Mouse (Mus musculus) hindbrain, postnatal 0 days (tissue): ENCODE data around the gene Nek1. TPM values are rescaled to one million over a fixed set of nuclear protein-coding genes. Genes with fewer than 3 reads are reported as not detected.

Experiments
- ATAC-seq: fragments of 200-750 bp; cut with Nextera tagmentation; 2 replicates; pipeline ENCODE4 v1.8.0; 2017; ENCODE audit warnings: mild to moderate bottlenecking, moderate TSS enrichment, moderate library complexity
- DNase-seq: peaks from one replicate; pipeline ENCODE4 v3.0.0-alpha.2; 2015; ENCODE audit warnings: low spot score
- H3K27ac ChIP-seq: fragments of 300-500 bp; sonication (generic); 2 replicates; pipeline ENCODE4 v1.5.1; 2014; ENCODE audit warnings: mild to moderate bottlenecking
- H3K27me3 ChIP-seq: fragments of 300-500 bp; sonication (generic); 2 replicates; pipeline ENCODE4 v1.6.1; 2014; ENCODE audit warnings: low read length, mixed read lengths; ENCODE audit not compliant: insufficient read depth
- H3K36me3 ChIP-seq: fragments of 300-500 bp; sonication (generic); 2 replicates; pipeline ENCODE4 v1.6.1; 2014; ENCODE audit warnings: low read length, mixed read lengths; ENCODE audit not compliant: insufficient read depth
- H3K4me1 ChIP-seq: fragments of 300-500 bp; sonication (generic); 2 replicates; pipeline ENCODE4 v1.6.1; 2014; ENCODE audit warnings: antibody characterized with exemption, low read length, mixed read lengths; ENCODE audit not compliant: insufficient read depth
- H3K4me2 ChIP-seq: fragments of 300-500 bp; sonication (generic); 2 replicates; pipeline ENCODE4 v1.6.1; 2014; ENCODE audit warnings: low read depth, mild to moderate bottlenecking, low read length, moderate library complexity, mixed read lengths
- H3K4me3 ChIP-seq: fragments of 300-500 bp; sonication (generic); 2 replicates; pipeline ENCODE4 v1.5.1; 2014; ENCODE audit warnings: low read length
- H3K9ac ChIP-seq: fragments of 300-500 bp; sonication (generic); replicated peaks from 2 replicates; pipeline ENCODE4 v1.6.1; 2014; ENCODE audit warnings: mild to moderate bottlenecking, low read length, moderate library complexity, mixed read lengths
- H3K9me3 ChIP-seq: fragments of 300-500 bp; sonication (generic); 2 replicates; pipeline ENCODE4 v1.6.1; 2016; ENCODE audit warnings: low read length, mixed read lengths
- CTCF ChIP-seq: IDR thresholded peaks from 2 replicates; pipeline ENCODE4 v1.5.1; 2016; ENCODE audit warnings: antibody characterized with exemption, control low read depth, low read depth
- WGBS: fragments of 180-500 bp; shearing (Covaris S2); extraction: QIAGEN DNeasy Blood & Tissue Kit; methylation state at CpG from one replicate; pipeline ENCODE4 v1.1.7; 2014; 5-methylcytosine and 5-hydroxymethylcytosine counted together
- polyA plus RNA-seq: library from polyadenylated mRNA; unstranded; fragments of >200 nt; fragmentation: Nextera tagmentation; extraction: Ambion mirVana; gene quantifications from 2 replicates; pipeline ENCODE4 v1.2.1, GENCODE M21; 2015
- total RNA-seq: library from RNA; depleted of rRNA; stranded (reverse); fragments of >200 nt; gene quantifications from 2 replicates; pipeline ENCODE4 v1.2.3, GENCODE M21; 2014

Gene Nek1
- total and polyA plus RNA-seq, 2 experiments from 2014 or later, result 19.0 to 21.9 TPM

DNA sequence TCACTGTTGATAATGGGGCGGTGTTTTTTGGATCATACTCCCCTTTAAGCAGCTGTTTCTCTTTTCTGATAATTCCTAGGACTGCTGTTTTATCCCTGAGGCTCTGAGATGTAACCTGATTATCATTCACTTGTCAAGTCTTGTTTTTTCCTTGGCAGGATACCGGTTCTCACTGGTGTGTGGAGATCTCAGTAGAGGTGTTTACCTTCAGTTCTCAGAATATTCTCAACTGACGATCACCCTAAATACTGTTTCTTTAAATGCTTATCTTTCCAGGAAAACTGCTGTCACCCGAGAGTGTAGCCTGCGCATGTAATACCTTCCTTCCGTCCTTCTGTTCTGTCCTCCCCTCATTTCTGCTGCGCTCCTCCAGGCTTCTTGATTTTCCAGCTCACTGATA, 67.4 kb downstream of the Nek1 start:
- Histone ChIP-seq H3K4me2 (no peak overlapping the region), H3K36me3 (no peaks in the 10 kb centered on the region), H3K27me3 (no peaks in the 10 kb centered on the region), H3K27ac (no peak overlapping the region), H3K9me3 (no peaks in the 10 kb centered on the region), H3K9ac (no peak overlapping the region), H3K4me3 (no peak overlapping the region), H3K4me1 (no peaks in the 10 kb centered on the region)
- no peak for TF ChIP-seq CTCF
- DNase-seq (no peak), ATAC-seq (no peak)
- WGBS, result 79% methylated on average over 7 of the region's 7 CpGs

DNA sequence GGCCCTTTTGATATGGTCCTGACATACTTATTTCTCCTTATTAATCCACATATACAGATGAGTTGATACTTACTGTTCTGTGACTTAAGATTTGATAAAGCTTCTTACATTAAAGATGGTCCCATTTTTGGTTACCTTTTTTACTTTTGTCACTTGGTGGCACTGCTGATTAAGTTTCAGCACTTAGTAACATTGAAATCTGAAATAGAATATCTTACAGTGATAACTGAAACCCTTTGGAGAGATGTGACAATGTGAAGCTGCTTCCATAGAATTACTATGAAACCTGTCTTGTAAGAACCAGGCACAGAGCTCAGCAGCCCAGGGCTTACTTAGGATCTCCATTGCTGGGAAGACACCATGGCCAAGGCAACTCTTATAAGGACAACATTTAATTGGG, 82.1 kb downstream of the Nek1 start:
- DNase-seq (peak; percentile 66), ATAC-seq (no peak)
- Histone ChIP-seq H3K27ac (no peak overlapping the region), H3K4me1 (no peaks in the 10 kb centered on the region), H3K4me3 (no peak overlapping the region), H3K36me3 (peaks cover 4% of the 10 kb centered on the region), H3K27me3 (no peaks in the 10 kb centered on the region), H3K9me3 (no peaks in the 10 kb centered on the region), H3K4me2 (no peak overlapping the region), H3K9ac (no peak overlapping the region)
- peak; percentile 60 for TF ChIP-seq CTCF

DNA sequence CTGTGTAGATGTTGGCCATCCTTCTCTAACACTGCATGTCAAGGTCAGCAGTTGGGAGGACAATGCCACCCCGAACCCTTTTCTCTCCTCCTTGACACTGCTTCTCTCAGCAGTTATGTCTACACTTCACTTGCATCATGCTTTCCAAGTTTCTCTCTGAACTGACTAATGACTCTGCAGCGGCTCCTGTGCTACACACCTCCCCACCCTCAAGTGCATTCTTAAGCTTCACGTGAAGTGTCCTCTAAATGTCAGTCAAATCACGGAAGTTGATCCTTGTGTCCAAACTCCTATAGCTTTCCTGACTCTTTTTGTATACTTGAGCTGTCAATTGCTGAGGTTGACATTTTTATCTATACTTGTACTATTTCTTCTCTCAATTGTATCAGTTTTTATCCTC, 117.5 kb downstream of the Nek1 start:
- DNase-seq (no peak), ATAC-seq (no peak)
- H3K4me1 ChIP-seq, result no peaks in the 10 kb centered on the region

DNA sequence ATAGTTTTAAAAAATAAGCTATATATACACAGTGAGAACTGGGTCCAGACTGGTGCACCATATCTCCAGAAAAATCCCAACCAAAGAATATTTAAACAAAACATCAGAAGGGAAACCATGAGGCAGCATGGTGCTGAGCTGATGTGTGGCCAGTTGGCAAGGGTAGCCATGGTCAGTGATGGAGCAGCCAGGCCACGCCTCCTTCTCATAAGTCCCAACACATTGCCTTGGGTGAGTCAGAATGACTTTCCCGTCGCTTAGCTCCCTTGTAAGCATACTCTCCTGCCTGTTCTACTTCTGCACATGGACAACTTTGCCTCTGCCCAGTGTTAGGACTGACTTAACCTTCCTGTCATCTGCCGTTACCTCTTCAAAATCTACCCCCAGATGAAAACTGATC, 118.9 kb downstream of the Nek1 start:
- Histone ChIP-seq H3K27me3 (no peaks in the 10 kb centered on the region), H3K4me1 (no peaks in the 10 kb centered on the region), H3K27ac (no peak overlapping the region), H3K4me2 (no peak overlapping the region), H3K9me3 (no peaks in the 10 kb centered on the region), H3K9ac (no peak overlapping the region), H3K4me3 (no peak overlapping the region), H3K36me3 (peaks cover 5% of the 10 kb centered on the region; the same call in 1 of the 2 replicates)
- DNase-seq (no peak), ATAC-seq (no peak)
- 88% methylated on average over 4 of the region's 4 CpGs for WGBS
- no peak for TF ChIP-seq CTCF

More for the DNA sequence above, 117.5 kb downstream of the Nek1 start:
- Histone ChIP-seq H3K27me3 (no peaks in the 10 kb centered on the region), H3K4me3 (no peak overlapping the region), H3K27ac (no peak overlapping the region), H3K36me3 (peaks cover 9% of the 10 kb centered on the region; the same call in 1 of the 2 replicates), H3K9ac (no peak overlapping the region), H3K4me2 (no peak overlapping the region), H3K9me3 (no peaks in the 10 kb centered on the region)
- TF ChIP-seq CTCF, result no peak
- 92% methylated on average over 4 of the region's 4 CpGs for WGBS

DNA sequence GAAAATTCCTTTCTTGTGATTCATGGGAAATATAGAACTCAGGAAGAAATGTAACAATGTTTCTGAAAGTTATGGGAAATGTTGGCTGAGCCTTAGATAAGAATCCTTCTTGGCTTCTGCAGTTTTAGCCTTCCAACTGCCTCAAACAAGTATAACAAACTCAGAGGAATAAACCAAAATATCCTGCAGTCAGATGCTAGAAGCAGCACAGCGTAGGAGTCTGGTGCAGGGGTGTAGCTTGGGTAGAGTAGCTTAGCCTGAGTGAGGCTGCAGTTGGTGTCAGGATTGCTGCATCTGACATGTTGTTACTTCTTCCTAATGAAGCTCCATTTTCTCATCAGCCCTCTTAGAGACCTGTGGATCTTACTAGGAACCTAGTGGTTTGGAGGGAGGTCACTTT, 128.6 kb downstream of the Nek1 start:
- Histone ChIP-seq H3K4me3 (no peak overlapping the region), H3K27ac (no peak overlapping the region), H3K36me3 (peaks cover 8% of the 10 kb centered on the region), H3K4me2 (no peak overlapping the region), H3K27me3 (no peaks in the 10 kb centered on the region), H3K4me1 (no peaks in the 10 kb centered on the region), H3K9ac (no peak overlapping the region), H3K9me3 (no peaks in the 10 kb centered on the region)
- no peak for TF ChIP-seq CTCF
- DNase-seq (no peak), ATAC-seq (no peak)
- WGBS, result 93% methylated on average over 1 of the region's 1 CpGs

DNA sequence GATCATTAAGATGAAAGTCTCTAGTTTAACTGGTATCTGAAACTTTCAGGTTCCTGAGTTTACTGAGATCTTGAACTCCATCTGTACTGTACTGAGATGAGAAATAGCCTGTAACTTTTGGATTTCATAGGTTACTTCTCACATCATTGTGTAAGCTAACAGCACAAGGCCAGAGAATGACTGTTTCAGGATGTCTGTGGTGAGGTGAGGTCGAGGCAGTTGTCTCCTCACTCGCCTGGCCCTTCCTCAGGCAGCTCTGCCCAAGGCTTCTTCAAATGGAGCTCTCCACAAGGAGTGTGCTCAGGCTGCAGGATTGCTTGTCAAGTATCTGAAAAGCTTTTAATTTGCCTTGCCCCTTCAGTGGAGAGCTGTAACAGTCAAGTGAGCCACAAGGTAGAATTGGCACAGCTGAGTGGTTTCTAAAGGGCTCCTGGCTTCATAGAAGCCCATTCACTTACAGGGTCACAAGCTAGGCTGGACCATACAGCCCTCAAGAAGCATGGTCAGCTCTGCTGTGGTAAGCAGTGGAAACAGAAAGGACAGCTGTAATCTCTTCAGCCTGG, 134.4 kb downstream of the Nek1 start:
- no peak overlapping the region for H3K4me2 ChIP-seq
- H3K27ac ChIP-seq, result no peak overlapping the region
- no peak overlapping the region for H3K9ac ChIP-seq
- H3K9me3 ChIP-seq, result no peaks in the 10 kb centered on the region
- ATAC-seq, result no peak
- no peaks in the 10 kb centered on the region for H3K27me3 ChIP-seq
- no peak for DNase-seq
- no peak for TF ChIP-seq CTCF
- peaks cover 5% of the 10 kb centered on the region; the same call in 1 of the 2 replicates for H3K36me3 ChIP-seq
- H3K4me1 ChIP-seq, result no peaks in the 10 kb centered on the region
- H3K4me3 ChIP-seq, result no peak overlapping the region
- WGBS, result 56% methylated on average over 2 of the region's 2 CpGs

DNA sequence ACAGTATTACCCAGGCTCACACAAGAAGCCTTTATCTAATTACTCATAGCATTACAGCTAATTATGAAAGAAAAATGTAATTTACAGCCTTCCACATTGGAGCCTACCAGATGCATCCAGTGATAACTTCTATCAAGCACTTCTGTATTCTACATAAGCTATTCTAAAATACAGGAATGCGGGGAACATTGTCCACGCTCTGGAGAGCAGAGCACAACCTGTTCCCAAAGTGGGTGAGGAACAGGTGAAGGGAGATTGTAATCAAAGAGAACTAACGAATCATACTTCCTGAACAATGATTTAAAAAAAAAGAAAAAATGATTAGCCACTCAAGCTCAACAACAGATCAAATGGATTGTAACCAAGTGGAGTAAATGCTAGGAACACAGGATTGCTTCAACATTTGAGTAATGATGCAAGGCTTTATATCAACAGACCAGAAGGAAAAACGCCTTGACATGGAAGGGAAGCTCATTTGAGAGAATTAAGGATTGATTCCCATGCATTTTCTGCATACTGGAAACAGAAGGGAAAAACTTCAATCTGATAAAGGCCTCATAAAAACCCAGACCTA, 139.7 kb downstream of the Nek1 start:
- no peak for TF ChIP-seq CTCF
- 93% methylated on average over 4 of the region's 4 CpGs for WGBS
- no peak overlapping the region for H3K4me3 ChIP-seq
- H3K9me3 ChIP-seq, result no peaks in the 10 kb centered on the region
- H3K4me2 ChIP-seq, result no peak overlapping the region
- H3K27ac ChIP-seq, result no peak overlapping the region
- DNase-seq (no peak), ATAC-seq (no peak)
- no peaks in the 10 kb centered on the region for H3K4me1 ChIP-seq
- H3K9ac ChIP-seq, result no peak overlapping the region
- H3K36me3 ChIP-seq, result no peaks in the 10 kb centered on the region
- no peaks in the 10 kb centered on the region for H3K27me3 ChIP-seq
